Mouse (Mus musculus) liver, postnatal 0 days (tissue): ENCODE measurements around the gene Tia1.

Source experiments
- CTCF ChIP-seq: sonication (generic); IDR thresholded peaks from 2 replicates; pipeline ENCODE4 v1.5.1; 2016; ENCODE audit warnings: antibody characterized with exemption, low read depth
- EP300 ChIP-seq: IDR thresholded peaks from 2 replicates; pipeline ENCODE4 v1.6.1; 2016; ENCODE audit warnings: antibody characterized with exemption, low read depth, mild to moderate bottlenecking

DNA sequence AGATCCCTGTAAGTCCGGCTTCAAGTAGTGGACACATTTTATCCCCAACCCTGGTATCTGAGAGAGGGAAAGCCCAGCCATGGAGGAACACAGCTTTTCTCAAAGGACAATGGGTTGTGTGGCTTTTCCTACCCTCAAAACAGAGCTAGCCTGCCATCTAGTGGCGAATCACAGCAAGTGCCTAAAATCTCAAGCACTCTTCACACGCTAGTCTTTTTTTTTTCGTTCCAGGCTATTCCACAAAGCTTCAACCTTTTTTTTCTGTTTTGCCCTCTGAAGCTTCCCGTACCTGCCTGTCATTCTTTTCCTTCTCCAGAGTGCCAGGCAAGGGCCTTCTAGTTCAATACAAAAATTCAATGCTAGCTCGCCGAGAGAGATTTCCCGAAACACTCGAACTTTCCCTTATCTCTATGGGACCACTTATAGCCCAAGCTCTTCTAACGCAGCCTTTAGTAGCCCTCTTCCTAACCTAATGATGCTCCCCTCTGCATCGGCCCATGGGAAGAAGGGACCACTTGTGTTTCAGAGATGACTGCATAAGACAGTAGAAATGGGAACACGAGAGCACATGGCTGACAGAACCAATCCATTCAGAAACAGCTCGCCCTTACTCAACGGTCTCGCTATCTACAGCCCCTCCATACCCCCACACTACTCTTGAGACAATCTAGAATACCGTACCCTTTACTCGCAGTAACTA is 39.4 kb upstream of the Tia1 start:
- no peak for TF ChIP-seq EP300
- TF ChIP-seq CTCF: peak; percentile 97
